Mouse (Mus musculus): ENCODE measurements around the gene Ptprj.

Ptprj gene

GRCm38 (mm10) chr2:90534751-90535150 lies 45.7 kb downstream of the Ptprj start:
- Histone ChIP-seq H3K36me3 (ENCODE audit: control insufficient read depth, insufficient read depth, low read length, poor library complexity, severe bottlenecking) (no peaks in the 10 kb centered on the region), H3K27me3 (ENCODE audit: control insufficient read depth, insufficient read depth, low read length, poor library complexity, severe bottlenecking) (no peaks in the 10 kb centered on the region)
- peak; percentile 66 for DNase-seq (ENCODE audit: low read depth, low spot score)

GRCm38 (mm10) chr2:90533944-90534343 lies 46.5 kb downstream of the Ptprj start:
- no peaks in the 10 kb centered on the region for H3K27me3 ChIP-seq (ENCODE audit: control insufficient read depth, insufficient read depth, low read length, poor library complexity, severe bottlenecking)
- DNase-seq (ENCODE audit: low read depth, low spot score): peak; percentile 57

GRCm38 (mm10) chr2:90532095-90532494 lies 48.4 kb downstream of the Ptprj start:
- peak; percentile 77 for DNase-seq (ENCODE audit: low read depth, low spot score)
- no peaks in the 10 kb centered on the region; the same call in 1 of the 2 replicates for H3K36me3 ChIP-seq (ENCODE audit: control insufficient read depth, insufficient read depth, low read length, poor library complexity, severe bottlenecking)

More at GRCm38 (mm10) chr2:90533944-90534343, 46.5 kb downstream of the Ptprj start:
- no peaks in the 10 kb centered on the region; the same call in 1 of the 2 replicates for H3K36me3 ChIP-seq (ENCODE audit: control insufficient read depth, insufficient read depth, low read length, poor library complexity, severe bottlenecking)

GRCm38 (mm10) chr2:90528107-90528506 lies 52.3 kb downstream of the Ptprj start:
- H3K36me3 ChIP-seq (ENCODE audit: control insufficient read depth, insufficient read depth, low read length, poor library complexity, severe bottlenecking): no peaks in the 10 kb centered on the region; the same call in 1 of the 2 replicates
- no peak for DNase-seq (ENCODE audit: low read depth, low spot score)
- no peaks in the 10 kb centered on the region for H3K27me3 ChIP-seq (ENCODE audit: control insufficient read depth, insufficient read depth, low read length, poor library complexity, severe bottlenecking)

More at GRCm38 (mm10) chr2:90532095-90532494, 48.4 kb downstream of the Ptprj start:
- no peaks in the 10 kb centered on the region for H3K27me3 ChIP-seq (ENCODE audit: control insufficient read depth, insufficient read depth, low read length, poor library complexity, severe bottlenecking)

- no peaks in the 10 kb centered on the region; the same call in 1 of the 2 replicates for H3K36me3 ChIP-seq (ENCODE audit: control insufficient read depth, insufficient read depth, low read length, poor library complexity, severe bottlenecking)
- no peak for DNase-seq (ENCODE audit: low read depth, low spot score)
- no peaks in the 10 kb centered on the region for H3K27me3 ChIP-seq (ENCODE audit: control insufficient read depth, insufficient read depth, low read length, poor library complexity, severe bottlenecking)
These were observed 53.5 kb downstream of the Ptprj start for GRCm38 (mm10) chr2:90526971-90527370.

GRCm38 (mm10) chr2:90526564-90526963 lies 53.9 kb downstream of the Ptprj start:
- Histone ChIP-seq H3K36me3 (ENCODE audit: control insufficient read depth, insufficient read depth, low read length, poor library complexity, severe bottlenecking) (no peaks in the 10 kb centered on the region; the same call in 1 of the 2 replicates), H3K27me3 (ENCODE audit: control insufficient read depth, insufficient read depth, low read length, poor library complexity, severe bottlenecking) (no peaks in the 10 kb centered on the region)
- DNase-seq (ENCODE audit: low read depth, low spot score): no peak

- H3K36me3 ChIP-seq (ENCODE audit: control insufficient read depth, insufficient read depth, low read length, poor library complexity, severe bottlenecking): no peaks in the 10 kb centered on the region; the same call in 1 of the 2 replicates
- no peak for DNase-seq (ENCODE audit: low read depth, low spot score)
These were observed 54.6 kb downstream of the Ptprj start for GRCm38 (mm10) chr2:90525807-90526206.

GRCm38 (mm10) chr2:90522455-90522854 lies 58.0 kb downstream of the Ptprj start:
- no peak for DNase-seq (ENCODE audit: low read depth, low spot score)
- no peaks in the 10 kb centered on the region for H3K36me3 ChIP-seq (ENCODE audit: control insufficient read depth, insufficient read depth, low read length, poor library complexity, severe bottlenecking)
- no peaks in the 10 kb centered on the region for H3K27me3 ChIP-seq (ENCODE audit: control insufficient read depth, insufficient read depth, low read length, poor library complexity, severe bottlenecking)

More at GRCm38 (mm10) chr2:90525807-90526206, 54.6 kb downstream of the Ptprj start:
- no peaks in the 10 kb centered on the region for H3K27me3 ChIP-seq (ENCODE audit: control insufficient read depth, insufficient read depth, low read length, poor library complexity, severe bottlenecking)

- DNase-seq (ENCODE audit: low read depth, low spot score): no peak
- Histone ChIP-seq H3K36me3 (ENCODE audit: control insufficient read depth, insufficient read depth, low read length, poor library complexity, severe bottlenecking) (no peaks in the 10 kb centered on the region), H3K27me3 (ENCODE audit: control insufficient read depth, insufficient read depth, low read length, poor library complexity, severe bottlenecking) (no peaks in the 10 kb centered on the region)
These were observed 58.5 kb downstream of the Ptprj start for GRCm38 (mm10) chr2:90521909-90522308.

GRCm38 (mm10) chr2:90518296-90518695 lies 62.2 kb downstream of the Ptprj start:
- DNase-seq (ENCODE audit: low read depth, low spot score): no peak
- H3K36me3 ChIP-seq (ENCODE audit: control insufficient read depth, insufficient read depth, low read length, poor library complexity, severe bottlenecking): no peaks in the 10 kb centered on the region
- no peaks in the 10 kb centered on the region for H3K27me3 ChIP-seq (ENCODE audit: control insufficient read depth, insufficient read depth, low read length, poor library complexity, severe bottlenecking)

- no peak for DNase-seq (ENCODE audit: low read depth, low spot score)
- Histone ChIP-seq H3K27me3 (ENCODE audit: control insufficient read depth, insufficient read depth, low read length, poor library complexity, severe bottlenecking) (no peaks in the 10 kb centered on the region), H3K36me3 (ENCODE audit: control insufficient read depth, insufficient read depth, low read length, poor library complexity, severe bottlenecking) (no peaks in the 10 kb centered on the region)
These were observed 65.5 kb downstream of the Ptprj start for GRCm38 (mm10) chr2:90514969-90515368.

- no peaks in the 10 kb centered on the region for H3K36me3 ChIP-seq (ENCODE audit: control insufficient read depth, insufficient read depth, low read length, poor library complexity, severe bottlenecking)
- no peak for DNase-seq (ENCODE audit: low read depth, low spot score)
- H3K27me3 ChIP-seq (ENCODE audit: control insufficient read depth, insufficient read depth, low read length, poor library complexity, severe bottlenecking): no peaks in the 10 kb centered on the region
These were observed 71.2 kb downstream of the Ptprj start for GRCm38 (mm10) chr2:90509268-90509667.

- H3K36me3 ChIP-seq (ENCODE audit: control insufficient read depth, insufficient read depth, low read length, poor library complexity, severe bottlenecking): no peaks in the 10 kb centered on the region
- DNase-seq (ENCODE audit: low read depth, low spot score): no peak
- H3K27me3 ChIP-seq (ENCODE audit: control insufficient read depth, insufficient read depth, low read length, poor library complexity, severe bottlenecking): no peaks in the 10 kb centered on the region
These were observed 74.3 kb downstream of the Ptprj start for GRCm38 (mm10) chr2:90506143-90506542.

- Histone ChIP-seq H3K27me3 (ENCODE audit: control insufficient read depth, insufficient read depth, low read length, poor library complexity, severe bottlenecking) (no peaks in the 10 kb centered on the region), H3K36me3 (ENCODE audit: control insufficient read depth, insufficient read depth, low read length, poor library complexity, severe bottlenecking) (no peaks in the 10 kb centered on the region)
- DNase-seq (ENCODE audit: low read depth, low spot score): peak; percentile 75
These were observed 75.7 kb downstream of the Ptprj start for GRCm38 (mm10) chr2:90504731-90505171.

- no peak for DNase-seq (ENCODE audit: low read depth, low spot score)
- H3K36me3 ChIP-seq (ENCODE audit: control insufficient read depth, insufficient read depth, low read length, poor library complexity, severe bottlenecking): no peaks in the 10 kb centered on the region
- no peaks in the 10 kb centered on the region for H3K27me3 ChIP-seq (ENCODE audit: control insufficient read depth, insufficient read depth, low read length, poor library complexity, severe bottlenecking)
These were observed 77.1 kb downstream of the Ptprj start for GRCm38 (mm10) chr2:90503182-90503833.
